Mouse (Mus musculus) gastrocnemius, adult 2 months (tissue): ENCODE measurements around the gene Qrsl1. TPM values are rescaled to one million over a fixed set of nuclear protein-coding genes. Genes with fewer than 3 reads are reported as not detected.
A peak's percentile ranks its signal among the peaks of the same experiment; 100 is the strongest.

Experiments used
- DNase-seq: peaks from one replicate; pipeline ENCODE4 v3.0.0; 2022
- H3K27ac ChIP-seq: fragments of 200-600 bp; 2 replicates; pipeline ENCODE4 v1.8.1; 2022; ENCODE audit warnings: mild to moderate bottlenecking
- H3K4me3 ChIP-seq: fragments of 200-600 bp; 2 replicates; pipeline ENCODE4 v1.8.1; 2022; ENCODE audit warnings: mild to moderate bottlenecking, moderate library complexity
- CTCF ChIP-seq: fragments of 200-600 bp; IDR thresholded peaks from 2 replicates; pipeline ENCODE4 v1.8.1; 2022; ENCODE audit warnings: antibody characterized with exemption, mild to moderate bottlenecking, moderate library complexity
- intact Hi-C: fragments of 180-260 bp; cut with DNase I; formaldehyde crosslinking; loops from one replicate; pipeline ENCODE4 v1.15.1; 2025
- total RNA-seq, 2 experiments: library from RNA; stranded (reverse); gene quantifications; 2 replicates each; pipeline ENCODE4 v1.2.3; 2021

The Qrsl1 gene
- total RNA-seq, 2 experiments from 2014 or later, result 13.0 to 19.5 TPM

- no peak for DNase-seq
- Histone ChIP-seq H3K4me3 (no peak overlapping the region), H3K27ac (no peak overlapping the region)
- intact Hi-C loops, result no loop called here
- TF ChIP-seq CTCF, result no peak
Observed at GRCm38 (mm10) chr10:43846141-43846622, 55.4 kb downstream of the Qrsl1 start.

GRCm38 (mm10) chr10:43845442-43845841 is 56.1 kb downstream of the Qrsl1 start:
- Histone ChIP-seq H3K4me3 (no peak overlapping the region), H3K27ac (no peak overlapping the region)
- no peak for TF ChIP-seq CTCF
- intact Hi-C loops, result no loop called here
- no peak for DNase-seq

GRCm38 (mm10) chr10:43841441-43841840 is 60.1 kb downstream of the Qrsl1 start:
- Histone ChIP-seq H3K4me3 (no peak overlapping the region), H3K27ac (no peak overlapping the region)
- intact Hi-C loops, result no loop called here
- DNase-seq, result no peak
- no peak for TF ChIP-seq CTCF

GRCm38 (mm10) chr10:43832868-43833267 is 68.7 kb downstream of the Qrsl1 start:
- no peak overlapping the region for H3K27ac ChIP-seq
- intact Hi-C loops, result no loop called here
- H3K4me3 ChIP-seq, result no peak overlapping the region
- TF ChIP-seq CTCF, result no peak
- peak; percentile 22 for DNase-seq

GRCm38 (mm10) chr10:43830251-43831018 is 71.1 kb downstream of the Qrsl1 start:
- no peak for DNase-seq
- H3K27ac ChIP-seq, result no peak overlapping the region
- TF ChIP-seq CTCF, result no peak
- intact Hi-C loops, result no loop called here
- no peak overlapping the region for H3K4me3 ChIP-seq

GRCm38 (mm10) chr10:43828686-43829015 is 72.9 kb downstream of the Qrsl1 start:
- no peak overlapping the region for H3K4me3 ChIP-seq
- intact Hi-C loops, result no loop called here
- no peak overlapping the region for H3K27ac ChIP-seq
- no peak for TF ChIP-seq CTCF
- DNase-seq, result no peak

GRCm38 (mm10) chr10:43827958-43828685 is 73.4 kb downstream of the Qrsl1 start:
- Histone ChIP-seq H3K27ac (no peak overlapping the region), H3K4me3 (no peak overlapping the region)
- no peak for TF ChIP-seq CTCF
- intact Hi-C loops, result no loop called here
- DNase-seq, result no peak

GRCm38 (mm10) chr10:43826773-43827621 is 74.5 kb downstream of the Qrsl1 start:
- no peak overlapping the region for H3K4me3 ChIP-seq
- H3K27ac ChIP-seq, result no peak overlapping the region
- peak; percentile 31 for TF ChIP-seq CTCF
- intact Hi-C loops, result no loop called here
- DNase-seq, result no peak

GRCm38 (mm10) chr10:43825696-43826095 is 75.8 kb downstream of the Qrsl1 start:
- no peak for TF ChIP-seq CTCF
- no peak overlapping the region for H3K27ac ChIP-seq
- intact Hi-C loops, result no loop called here
- no peak for DNase-seq
- H3K4me3 ChIP-seq, result no peak overlapping the region

- H3K27ac ChIP-seq, result no peak overlapping the region
- no peak overlapping the region for H3K4me3 ChIP-seq
- no peak for TF ChIP-seq CTCF
- no peak for DNase-seq
- intact Hi-C loops, result no loop called here
Observed at GRCm38 (mm10) chr10:43824713-43825112, 76.8 kb downstream of the Qrsl1 start.

Other genes starting within 250 kb of the Qrsl1 start
- 10 to 100 TPM; 19.5 to 37.1 TPM for gene Rtn4ip1, start 62 bp upstream of the Qrsl1 start, total RNA-seq
- 1 to 10 TPM; 1.0 to 1.3 TPM for gene Crybg1, start 247.1 kb upstream of the Qrsl1 start, total RNA-seq